Mouse (Mus musculus): Measurements from ENCODE around the gene Hbb-bt.
"Not testable (repeated sequence)": the region's sequence is repeated elsewhere in the genome, so short reads cannot be mapped to it uniquely, and the experiment has no call there.

Hbb-bt gene

DNA sequence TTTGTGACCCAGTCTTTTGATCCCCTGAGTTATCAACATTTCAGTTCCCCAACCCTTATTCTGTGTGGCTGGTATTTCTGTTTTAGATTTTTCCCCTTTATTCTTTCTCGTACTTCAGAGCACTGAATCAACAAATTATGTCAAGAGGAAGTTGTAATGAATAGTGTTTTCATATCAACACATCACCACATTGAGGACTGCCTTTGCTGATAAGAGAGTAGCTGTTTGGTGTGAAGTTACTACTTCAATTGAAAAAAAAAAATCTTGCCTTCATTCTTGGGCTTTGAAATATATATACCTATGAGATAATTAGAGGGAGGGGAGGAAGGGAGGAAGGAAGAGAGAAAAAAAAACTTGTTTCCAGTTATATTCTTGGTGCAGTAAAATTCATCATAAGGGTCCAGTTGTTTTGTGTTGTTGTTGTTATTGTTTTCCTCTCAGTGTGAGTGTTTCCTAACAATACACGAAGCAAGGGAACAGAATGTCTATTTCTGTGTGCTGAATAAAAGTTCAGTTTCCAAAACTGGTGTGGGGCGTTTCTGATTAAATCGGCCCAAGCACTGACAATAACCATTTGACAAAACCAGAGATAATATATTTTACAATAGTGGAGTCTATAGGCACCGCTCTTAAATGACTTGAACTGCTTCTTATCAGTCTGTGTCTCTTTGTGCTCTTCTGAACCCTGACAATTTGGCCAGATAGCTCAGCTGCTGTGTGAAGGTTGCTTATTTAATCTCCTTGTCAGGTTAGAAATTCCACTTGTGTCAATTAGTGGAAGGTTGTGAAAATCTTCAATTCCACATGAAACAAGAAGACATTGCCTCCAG, 4.6 kb downstream of the Hbb-bt start:
- DNase-seq (ENCODE audit: low read depth, low spot score) = no peak

DNA sequence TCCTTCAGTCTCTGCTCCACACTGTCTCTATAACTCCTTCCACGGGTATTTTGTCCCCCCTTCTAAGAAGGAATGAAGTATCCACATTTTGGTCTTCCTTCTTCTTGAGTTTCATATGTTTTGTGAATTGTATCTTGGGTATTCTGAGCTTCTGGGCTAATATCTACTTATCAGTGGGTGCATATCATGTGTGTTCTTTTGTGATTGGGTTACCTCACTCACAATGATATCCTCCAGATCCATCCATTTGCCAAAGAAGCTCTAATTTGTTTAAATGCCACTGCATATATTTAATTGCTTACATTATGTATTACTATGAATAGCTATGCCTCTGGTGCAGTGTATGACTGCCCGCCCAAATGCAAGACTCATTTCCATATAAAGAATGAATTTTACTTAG, 5.7 kb downstream of the Hbb-bt start:
- DNase-seq (ENCODE audit: low read depth, low spot score) = not testable (repeated sequence)

DNA sequence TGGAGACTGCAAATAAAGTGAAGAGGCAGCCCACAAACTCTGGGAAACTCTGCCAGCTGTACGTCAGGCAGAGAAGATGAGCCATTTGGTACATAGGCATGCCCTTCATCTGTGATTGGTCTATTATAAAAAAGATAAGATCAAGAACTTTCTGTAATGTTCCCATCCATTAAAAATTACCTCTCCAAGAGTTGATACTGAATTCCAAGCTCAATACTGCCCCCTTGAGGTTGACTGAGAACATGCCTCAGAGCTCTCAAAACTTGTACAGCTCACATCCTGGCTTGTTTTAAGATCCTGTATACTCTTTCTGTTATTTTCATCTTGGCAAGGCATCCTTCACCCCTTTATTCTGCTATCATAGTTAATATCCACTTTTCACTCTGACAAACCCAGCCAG, 6.9 kb downstream of the Hbb-bt start:
- peak; percentile 11 for DNase-seq (ENCODE audit: low read depth, low spot score)

DNA sequence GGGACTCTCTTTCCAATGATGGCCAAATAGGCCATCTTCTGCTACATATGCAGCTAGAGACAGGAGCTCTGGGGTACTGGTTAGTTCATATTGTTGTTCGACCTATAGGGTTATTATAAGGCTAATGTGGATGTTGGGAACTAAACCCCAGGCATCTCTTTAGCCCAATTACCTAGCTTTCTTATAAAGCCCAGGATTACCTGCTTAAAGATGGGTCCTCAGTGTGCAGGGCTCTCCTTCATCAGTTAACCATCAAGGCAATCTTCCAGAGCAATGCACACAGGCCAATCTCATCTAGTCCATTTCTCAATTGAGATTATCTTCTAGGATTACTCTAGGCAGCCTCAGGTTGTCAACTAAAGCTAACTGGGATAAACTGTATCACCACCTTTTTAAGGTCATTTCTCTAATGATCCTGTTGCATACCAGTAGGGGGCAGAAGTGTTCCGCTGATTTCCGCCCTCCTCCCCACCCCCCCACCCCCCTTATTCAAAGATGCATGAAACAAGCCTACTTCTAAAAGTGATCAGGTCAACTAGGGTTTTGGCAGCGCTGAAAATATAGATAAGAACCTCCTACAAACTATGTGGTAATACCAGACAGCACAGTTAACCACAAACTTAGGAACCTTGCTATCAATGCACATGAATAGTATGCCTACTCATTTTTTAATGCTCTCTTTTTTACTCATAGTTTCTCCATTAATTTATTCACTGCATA, 21.0 kb downstream of the Hbb-bt start:
- DNase-seq (ENCODE audit: low read depth, low spot score) = no peak

DNA sequence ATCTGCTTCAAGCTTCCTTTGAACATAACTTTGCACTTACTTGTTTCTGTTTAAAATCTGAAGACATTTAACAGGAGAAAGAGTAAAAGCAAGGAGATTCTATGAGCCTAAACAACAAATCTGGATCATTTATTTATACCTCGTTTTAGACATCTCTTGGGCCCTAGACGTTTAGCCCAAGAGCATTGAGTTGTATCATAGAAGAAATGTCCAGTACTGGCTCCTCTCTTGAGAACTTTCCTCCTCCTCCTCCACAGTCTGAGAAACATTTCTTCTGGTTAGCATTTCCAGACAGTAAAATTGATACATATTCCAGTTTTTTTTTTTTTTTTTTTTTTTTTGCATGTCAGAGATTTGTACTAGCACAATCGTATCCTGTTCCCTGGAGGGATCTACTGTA, 22.1 kb downstream of the Hbb-bt start, which contains the start of gene Olfr67:
TSS of gene Olfr67 (minus strand) at position 101 of the 400 bp plus-strand sequence.
- no peak for DNase-seq (ENCODE audit: low read depth, low spot score)

DNA sequence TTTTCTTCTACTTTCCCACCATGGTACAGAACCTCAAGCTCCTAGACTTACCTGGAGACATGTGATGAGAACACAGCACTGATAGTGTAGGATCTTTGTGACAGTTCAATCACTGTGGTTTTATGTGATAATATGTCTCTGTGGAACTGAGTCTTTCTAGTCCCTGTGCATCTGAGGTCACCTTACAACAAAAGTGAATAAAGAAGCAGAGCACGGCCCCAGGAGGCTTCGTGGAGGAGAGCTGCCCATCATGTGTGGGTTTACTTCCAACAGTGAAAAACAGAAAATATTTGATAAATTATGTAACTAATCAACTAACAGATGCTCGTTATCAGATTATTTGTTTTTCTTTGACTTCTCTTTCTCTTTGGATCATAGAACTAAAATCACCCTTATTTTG, 34.2 kb downstream of the Hbb-bt start, which contains the start of gene Olfr68:
TSS of gene Olfr68 (minus strand) at position 101 of the 400 bp plus-strand sequence.
- DNase-seq (ENCODE audit: low read depth, low spot score) = no peak

DNA sequence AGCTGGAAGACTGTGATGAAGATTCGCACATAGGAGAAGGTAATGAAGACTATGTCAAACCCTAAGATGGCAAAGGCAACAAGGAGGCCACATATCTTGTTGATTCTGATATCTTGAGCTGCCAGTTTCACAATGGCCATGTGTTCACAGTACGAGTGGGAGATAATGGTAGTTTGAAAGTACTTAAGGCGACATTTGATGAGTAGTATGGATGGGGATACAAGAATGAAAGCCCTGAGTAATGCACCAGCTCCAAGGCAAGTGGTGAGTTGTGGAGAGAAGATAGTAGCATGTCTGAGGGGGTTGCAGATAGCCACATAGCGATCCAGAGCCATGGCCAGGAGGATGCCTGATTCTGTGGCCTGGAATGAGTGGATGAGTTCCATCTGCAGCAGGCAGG, 36.1 kb downstream of the Hbb-bt start:
- DNase-seq (ENCODE audit: low read depth, low spot score) = not testable (repeated sequence)

DNA sequence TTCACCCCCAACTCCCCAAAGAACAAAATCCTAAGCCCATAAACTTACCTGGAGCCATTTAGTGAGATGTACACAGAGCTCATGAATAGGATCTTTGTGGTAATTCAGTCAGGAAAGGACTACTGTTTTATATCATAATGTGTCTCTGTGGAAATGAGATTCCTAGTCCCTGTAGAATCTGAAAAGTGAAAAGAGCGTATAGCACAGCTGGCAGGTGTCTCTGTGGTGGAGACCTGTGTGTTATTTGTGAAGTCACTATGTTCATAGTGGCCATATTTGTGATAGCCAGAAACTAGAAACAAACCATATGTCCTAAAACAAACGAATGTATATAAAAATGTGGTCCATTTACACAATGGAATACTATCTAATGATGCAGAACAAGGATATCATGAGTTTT, 42.3 kb downstream of the Hbb-bt start, which contains the start of gene Olfr69:
TSS of gene Olfr69 (minus strand) at position 101 of the 400 bp plus-strand sequence.
- no peak for DNase-seq (ENCODE audit: low read depth, low spot score)

DNA sequence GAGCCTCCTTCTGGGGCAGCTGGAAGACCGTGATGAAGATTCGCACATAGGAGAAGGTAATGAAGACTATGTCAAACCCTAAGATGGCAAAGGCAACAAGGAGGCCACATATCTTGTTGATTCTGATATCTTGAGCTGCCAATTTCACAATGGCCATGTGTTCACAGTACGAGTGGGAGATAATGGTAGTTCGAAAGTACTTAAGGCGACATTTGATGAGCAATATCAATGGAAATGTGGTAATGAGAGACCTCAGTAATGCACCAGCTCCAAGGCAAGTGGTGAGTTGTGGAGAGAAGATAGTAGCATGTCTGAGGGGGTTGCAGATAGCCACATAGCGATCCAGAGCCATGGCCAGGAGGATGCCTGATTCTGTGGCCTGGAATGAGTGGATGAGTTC, 46.1 kb downstream of the Hbb-bt start:
- DNase-seq (ENCODE audit: low read depth, low spot score) = not testable (repeated sequence)
